Mouse (Mus musculus) layer of hippocampus, adult 18-20 months (tissue): Measurements from ENCODE around the gene Angpt4. TPM values are rescaled to one million over a fixed set of nuclear protein-coding genes. Genes with fewer than 3 reads are reported as not detected.

ENCODE experiments used
- DNase-seq, 2 experiments: peaks; one replicate each; pipeline ENCODE4 v3.0.0; 2022; ENCODE audit warnings: low spot score in 2 of 2
- total RNA-seq, 2 experiments: library from RNA; stranded (reverse); gene quantifications; 2 replicates each; pipeline ENCODE4 v1.2.3; 2021

Angpt4 gene
- total RNA-seq, 2 experiments from 2014 or later = not detected

DNA sequence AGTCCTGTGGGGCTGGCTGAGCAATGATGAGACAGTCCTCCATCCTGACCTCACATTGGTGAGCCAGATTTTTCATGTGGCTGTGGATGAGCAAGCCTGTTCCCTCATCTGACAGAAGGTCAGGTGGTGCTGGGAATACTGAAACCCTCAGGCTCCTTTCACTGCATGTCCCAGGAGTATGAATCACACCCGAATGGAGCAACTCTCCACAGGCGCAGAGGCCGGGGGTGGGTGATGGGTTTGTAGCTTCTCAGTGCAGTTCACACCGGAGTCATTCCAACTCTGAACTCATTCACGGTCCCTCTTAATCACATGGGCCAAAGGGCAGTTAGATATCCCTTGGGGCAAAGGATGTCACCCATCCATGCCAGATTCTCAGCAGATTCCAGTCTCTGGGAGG lies 3.1 kb downstream of the Angpt4 start:
- DNase-seq = no peak

DNA sequence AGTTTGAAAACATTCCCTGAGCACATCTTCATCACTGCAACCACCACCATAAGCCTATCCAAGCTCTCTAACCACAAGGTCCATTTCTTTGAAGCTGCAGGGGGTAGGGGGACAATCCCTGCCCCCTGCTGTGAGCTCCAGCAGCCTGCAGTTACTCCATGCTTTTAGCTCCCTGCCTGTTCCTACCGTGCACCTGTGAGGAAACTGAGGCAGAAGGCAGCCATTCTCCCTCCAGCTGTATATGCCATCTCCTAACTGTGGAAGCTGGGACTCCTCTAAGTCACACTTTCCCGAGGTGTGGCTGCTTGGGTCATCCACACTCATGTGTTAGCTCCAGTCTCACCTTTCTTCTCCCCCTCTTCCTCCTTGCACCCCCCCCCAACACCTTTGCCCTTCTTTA lies 4.1 kb downstream of the Angpt4 start:
- DNase-seq = no peak

DNA sequence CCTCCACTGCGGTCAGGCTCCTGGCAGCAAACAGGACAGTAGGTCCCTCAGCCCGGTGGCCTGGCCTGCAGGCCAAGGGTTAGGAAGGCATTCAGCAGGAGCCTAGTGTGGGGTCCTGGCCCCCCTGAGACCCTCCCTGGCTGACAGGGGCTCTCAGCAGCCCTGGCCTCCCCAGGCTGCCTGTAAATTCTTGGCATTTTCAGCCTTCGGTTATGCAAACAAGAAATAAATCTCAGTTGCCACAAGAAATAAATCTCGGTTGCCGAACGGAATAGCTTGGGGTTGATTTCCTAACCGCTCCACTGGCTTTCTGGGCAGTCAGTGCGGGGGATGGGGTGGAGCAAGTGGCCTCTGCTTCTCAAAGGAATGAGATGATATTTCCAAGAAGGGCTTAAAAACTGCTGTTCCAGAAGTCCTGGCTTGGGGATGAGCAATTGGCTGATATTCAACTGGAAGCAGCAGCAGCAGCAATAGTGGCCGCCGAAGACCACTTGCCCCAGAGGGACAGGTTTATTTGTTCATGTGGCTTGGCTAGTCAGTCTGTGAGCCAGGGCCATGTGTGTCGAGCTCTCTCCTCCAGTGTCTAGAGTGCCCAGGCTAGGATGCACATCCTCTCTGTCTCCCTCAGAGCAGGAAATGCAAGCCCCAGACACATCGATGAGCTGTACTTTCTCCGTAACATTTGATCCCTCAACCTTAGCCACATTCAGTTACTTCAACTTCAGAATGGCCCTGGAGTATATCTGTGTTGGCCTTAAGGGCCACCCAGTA lies 5.2 kb downstream of the Angpt4 start:
- DNase-seq = no peak

DNA sequence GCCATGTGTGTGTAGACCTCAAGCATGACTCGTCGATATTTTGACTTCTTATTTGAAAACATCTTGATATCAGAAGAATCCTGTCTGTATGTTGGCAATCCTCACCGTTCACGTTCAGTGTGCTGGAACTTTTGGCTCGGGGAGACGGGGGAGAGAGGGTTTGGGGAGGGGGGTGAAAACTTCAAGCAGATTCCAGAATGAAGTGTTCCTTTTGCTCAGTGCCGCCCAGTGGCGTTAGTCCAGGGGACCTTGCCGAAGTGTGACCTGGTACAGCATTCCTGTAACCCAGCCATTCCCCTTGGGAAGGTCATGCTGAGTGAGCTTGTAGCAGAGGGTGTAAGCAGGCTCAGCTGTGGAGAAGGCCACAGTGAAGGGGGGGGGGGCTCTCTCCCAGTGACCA lies 8.1 kb downstream of the Angpt4 start:
- DNase-seq = no peak

DNA sequence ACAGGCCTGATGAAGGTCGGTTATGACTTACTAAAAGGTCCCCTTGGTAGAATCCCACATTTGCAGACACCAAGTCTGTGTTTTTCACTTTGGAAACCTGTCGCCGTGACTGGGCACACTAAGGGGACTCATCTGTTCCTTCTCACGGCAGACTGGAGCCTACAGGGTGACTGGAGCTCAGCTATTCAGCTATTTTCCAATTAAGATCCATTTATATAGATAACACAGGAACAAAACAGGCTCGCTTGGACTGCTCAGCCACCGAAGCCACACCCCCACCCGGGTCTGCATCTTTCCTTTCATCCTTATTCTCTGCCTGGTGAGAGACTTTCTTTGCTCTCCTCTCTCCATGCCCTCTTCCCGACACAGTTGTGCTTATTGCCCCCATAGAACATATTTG lies 10.1 kb downstream of the Angpt4 start:
- no peak for DNase-seq

DNA sequence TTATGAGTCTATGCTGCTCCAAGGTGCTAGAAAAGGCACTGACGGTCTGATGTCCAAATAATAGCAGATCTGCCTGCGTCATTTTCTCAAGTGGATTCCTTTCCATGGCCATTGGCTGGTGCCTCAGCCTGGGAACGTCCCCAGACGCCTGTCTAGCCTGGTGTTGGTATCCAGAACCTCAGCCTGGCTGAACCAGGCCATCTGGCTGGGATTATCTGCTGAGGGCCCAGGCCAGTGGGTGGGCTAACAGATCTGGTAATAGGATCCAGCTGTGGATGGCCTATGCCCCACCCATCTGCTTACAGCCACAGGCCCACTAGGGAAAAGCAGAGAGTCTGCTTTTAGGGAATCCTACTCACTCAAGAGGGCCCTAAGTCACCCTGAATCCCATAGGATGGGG lies 10.6 kb downstream of the Angpt4 start:
- no peak for DNase-seq

DNA sequence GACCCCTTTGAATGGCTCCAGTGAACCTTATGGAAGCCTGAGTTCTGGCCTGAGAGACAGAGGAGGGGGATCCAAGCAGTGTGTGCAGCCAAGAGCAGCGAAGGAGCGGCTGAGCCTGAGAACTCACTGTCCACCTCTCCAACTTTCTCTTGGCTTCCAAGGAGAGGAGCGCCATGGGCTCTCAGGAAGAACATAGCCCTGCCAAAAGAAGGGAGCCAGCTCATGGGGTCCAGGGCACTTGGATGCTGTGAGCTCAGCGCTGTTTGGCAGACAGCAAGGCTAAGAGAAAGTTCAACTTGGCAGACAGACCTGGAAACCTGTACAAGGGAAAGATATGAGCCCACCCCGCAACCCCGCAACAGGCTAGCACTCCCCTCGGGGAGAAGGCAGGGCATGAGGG lies 13.3 kb downstream of the Angpt4 start:
- no peak for DNase-seq

DNA sequence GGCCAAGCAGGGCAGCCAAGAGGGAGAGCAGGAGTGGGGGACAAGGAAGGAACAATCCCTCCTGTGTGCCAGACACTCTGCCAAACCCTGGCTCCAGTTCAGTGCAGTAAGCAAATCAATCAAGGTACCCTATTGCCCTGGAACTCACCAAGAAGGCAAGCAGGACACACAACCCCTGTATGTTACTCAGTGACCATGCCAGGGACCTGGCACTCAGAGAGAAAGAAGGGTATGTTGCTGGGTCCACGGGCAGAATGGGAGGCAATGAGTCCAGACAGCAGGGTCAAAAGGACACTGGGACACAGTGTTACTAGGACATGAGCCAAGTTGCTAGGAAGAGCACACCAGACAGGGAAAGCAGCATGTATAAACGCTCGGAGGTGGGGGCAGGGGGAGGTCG lies 14.7 kb downstream of the Angpt4 start:
- no peak for DNase-seq

DNA sequence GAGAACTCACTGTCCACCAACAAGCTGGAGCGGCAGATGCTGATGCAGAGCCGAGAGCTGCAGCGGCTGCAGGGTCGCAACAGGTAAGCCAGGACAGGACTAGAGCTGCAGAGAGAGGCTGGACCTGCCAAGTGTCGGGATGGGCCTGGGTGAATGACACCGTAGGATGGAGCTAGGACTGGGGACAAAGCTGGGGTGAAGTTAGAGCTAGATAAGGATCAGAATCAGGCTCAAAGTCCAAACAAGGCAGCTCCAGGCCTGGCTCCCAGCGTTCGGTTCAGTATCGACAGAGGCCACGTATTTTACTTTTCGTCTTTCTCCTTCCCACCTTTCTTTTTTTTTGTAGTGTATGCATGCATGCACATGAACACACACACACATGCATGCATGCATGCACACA lies 16.1 kb downstream of the Angpt4 start:
- no peak for DNase-seq

DNA sequence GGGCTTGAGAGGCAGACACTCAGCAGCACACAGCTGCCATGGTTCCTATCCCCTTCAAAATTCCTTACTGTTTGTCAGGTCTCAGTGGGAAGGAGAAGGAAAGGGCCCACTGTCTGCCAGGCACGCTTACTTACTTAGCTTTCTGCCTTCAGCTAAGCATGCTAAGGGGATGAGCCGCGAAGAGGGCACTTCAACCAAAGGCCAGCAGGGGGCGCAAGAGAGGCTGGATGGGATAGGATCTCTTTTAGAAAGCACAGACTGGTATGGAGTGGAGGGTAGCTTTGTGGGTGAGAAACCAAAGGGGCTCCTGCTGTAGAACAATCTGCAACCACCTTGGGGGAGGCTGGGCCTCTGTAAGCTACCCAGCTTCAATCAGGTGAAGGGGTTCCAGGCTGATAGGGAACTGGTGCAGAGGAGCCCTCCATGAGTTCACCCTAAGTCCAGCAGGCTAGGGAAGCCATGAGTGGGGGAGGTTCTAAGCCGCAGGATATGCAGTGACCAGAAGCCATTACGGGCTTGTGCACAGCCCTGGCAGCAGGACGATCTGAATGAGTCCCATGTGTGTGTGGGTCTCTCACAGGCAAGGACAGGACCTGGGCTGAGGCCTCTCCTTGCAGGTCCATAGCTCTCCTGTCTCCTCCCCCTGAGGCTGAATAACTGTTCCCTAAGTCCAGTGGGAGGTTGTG lies 19.5 kb downstream of the Angpt4 start:
- DNase-seq = peak; percentile 60 to 86

DNA sequence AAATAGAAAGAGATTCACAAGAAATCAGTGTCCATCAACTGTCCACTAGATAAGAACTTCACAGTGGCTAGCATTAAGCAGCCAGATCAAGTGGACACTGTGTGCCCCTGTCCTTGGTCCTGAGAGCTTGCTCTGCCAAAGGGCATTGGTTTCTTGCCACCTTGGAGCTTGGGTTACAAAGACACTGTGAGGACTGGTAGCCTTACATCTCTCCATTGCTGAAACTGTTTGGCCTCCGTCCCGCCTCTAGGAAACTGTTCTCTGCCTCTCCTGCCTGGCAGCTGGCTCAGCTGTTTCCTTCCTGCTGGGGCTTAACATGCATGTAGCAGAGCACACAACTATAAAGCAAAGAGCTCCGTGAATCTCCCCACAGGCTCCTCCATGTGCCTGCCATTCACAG lies 26.9 kb downstream of the Angpt4 start:
- DNase-seq = no peak

DNA sequence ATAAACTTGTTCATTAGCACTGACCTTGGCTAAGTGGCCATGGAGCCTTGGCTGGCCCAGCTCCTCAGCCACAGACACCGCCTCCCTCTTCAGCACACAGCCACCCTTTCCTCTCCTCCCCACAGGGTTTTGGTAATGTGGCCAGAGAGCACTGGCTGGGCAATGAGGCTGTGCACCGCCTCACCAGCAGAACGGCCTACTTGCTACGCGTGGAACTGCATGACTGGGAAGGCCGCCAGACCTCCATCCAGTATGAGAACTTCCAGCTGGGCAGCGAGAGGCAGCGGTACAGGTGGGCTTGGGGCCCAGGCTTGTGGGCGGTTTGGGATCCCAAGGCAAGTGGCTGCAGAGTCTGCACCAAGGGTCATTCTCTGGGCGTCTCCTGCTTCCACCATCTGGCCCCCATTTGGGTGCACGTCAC lies 27.8 kb downstream of the Angpt4 start:
- no peak for DNase-seq

DNA sequence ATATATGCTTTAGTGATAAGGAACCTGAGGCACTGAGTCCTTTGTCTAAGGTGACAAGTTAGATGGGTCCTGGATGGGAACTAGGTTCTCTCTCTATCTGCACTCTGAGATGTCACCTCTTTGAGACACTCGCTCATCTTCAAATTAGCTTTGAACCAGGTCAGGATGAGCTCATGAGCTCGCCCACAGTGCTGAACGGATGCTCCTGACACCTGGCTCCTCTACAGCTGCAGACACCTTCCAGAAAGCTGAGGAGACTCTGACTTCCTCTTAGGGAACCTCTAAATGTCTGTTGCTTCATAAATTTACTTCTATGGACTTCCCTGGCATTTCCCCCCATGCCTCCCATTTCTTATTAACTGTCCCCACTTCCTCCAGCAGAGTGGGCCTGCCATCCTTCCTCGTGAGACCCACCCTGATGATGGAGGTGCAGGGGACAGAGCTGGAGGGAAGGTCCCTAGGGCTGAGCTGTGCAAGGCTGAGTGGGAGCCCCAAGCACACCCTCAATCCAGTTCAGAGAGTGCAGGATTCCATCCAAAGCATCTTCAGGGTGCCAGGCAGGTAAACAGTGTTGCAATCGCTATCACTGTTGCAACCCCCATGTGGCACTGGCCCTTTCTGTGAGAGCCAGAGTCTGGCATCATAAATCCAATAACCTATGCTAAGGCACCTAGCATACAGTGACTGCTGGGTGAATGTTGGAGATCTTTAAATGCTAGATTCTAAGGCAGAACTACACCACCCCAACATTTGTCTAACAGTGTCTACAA lies 28.8 kb downstream of the Angpt4 start:
- DNase-seq = no peak

DNA sequence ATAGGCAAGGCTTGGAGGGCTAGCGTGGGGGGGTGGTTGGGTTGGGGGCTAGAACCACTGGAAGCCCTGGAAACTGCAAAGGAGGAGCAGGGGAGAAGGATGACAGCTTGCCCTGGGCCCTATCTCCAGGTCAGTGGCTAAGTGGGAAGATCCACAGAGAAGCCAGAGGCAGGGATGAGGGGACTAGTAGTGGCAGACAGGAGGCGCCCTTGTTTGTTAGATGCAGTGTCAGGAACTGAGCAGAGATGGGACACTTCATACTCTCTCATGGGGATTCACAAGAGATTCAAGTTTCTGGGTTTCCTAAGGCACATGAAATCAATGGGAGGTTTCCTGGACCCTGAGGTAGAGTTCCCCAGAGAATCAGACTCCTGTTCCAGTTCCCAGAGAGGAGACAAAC lies 30.3 kb downstream of the Angpt4 start:
- no peak for DNase-seq

DNA sequence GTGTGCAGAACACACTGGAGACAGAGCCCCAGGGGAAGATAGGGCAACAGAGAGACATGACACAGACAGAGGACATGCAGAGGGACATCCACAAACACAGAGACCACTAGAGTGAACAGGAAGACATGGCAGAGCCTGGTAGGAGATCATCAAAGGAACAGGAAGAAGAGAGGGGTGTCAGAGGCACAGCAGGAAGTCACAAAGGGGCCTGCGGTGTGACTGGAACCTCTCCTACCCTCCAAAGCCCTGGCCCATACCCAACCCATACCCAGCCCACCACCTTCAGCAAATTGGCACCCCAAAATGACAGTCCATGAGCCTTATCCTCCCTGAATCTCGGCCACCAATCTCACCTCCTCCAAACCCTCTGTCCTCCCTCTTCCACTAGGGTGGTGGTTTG lies 33.1 kb downstream of the Angpt4 start:
- no peak for DNase-seq

DNA sequence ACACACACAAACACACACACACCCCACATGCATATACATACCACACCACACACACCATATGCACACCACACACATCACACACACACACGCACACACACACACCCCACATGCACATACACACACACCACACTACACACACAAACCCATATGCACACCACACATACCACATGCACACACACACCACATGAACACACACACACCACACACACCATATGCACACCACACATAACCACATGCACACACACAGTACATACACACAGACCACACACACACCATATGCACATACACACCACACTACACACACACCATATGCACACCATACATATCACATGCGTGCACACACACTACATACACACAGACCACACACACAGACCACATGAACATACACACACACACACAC lies 36.6 kb downstream of the Angpt4 start:
- DNase-seq = no peak

DNA sequence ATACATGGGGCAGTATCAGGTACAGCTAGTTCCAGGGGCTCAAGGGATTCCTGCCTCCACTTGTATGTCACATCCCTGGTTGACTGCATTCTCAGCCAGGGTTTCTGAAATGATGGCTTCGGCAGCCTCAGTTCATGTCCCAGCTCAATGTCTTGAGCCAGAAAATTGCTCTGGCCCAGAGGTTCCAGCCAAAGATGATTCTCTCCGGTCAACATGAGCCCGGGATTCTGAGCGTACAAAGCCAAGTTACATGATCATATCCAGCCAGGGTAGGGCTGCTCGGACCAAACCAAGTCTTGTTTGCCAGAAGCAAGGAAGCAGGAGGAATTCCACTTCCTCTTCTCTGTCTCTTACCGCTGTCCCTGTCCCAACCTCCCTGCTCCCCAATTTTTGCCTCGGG lies 37.3 kb downstream of the Angpt4 start:
- DNase-seq = no peak

DNA sequence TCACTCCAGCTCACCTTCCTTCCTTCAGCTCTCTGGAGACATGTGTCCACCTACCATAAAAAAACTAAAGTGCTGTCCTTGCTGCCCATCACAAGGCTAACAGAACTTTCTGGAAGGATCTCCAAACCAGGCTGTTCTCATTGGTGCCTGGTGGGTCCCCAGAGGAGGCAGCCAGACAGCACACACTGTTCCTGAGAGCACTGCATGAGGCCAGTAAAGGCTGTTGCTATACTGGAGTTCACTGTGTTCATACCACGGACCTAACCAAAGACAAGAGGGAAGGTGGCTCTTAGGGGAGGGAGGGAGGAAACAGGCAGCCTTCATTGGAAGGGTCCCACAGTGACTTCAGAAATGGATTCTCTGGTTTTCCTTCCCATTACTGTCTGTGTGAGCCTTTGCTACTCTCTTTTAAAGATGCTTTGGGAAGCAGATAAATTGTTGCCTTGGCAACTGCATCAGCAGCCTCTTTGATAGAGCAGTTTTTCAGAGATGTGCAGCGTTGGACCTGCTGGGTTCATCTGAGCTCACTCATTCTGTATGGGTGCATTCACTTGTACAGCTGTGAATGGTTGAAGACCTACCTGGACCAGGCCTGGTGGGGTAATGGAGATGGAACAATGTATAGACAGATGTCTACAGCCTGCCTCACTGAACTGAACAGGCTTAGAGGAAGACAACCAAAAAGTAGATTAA lies 38.2 kb downstream of the Angpt4 start:
- peak; percentile 43 to 59 for DNase-seq

DNA sequence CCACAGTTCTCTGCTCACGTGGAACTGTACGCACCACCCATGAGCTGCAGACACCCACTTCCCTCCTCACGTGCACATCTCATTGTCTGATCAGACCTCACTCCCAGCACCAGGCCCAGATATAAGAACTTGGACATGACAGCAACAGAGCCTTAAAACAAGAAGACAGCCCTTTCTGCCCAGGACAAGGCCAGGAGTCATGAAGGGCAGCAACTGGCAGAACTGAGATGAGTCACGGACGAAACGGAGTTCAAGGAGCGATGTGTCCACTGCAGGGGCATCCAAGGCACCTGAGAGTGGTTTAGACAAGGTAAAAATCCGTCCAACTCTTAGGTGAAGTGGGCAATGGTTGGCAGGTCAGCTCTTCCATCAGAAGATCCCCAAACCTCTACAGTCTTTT lies 42.7 kb downstream of the Angpt4 start:
- DNase-seq = no peak

DNA sequence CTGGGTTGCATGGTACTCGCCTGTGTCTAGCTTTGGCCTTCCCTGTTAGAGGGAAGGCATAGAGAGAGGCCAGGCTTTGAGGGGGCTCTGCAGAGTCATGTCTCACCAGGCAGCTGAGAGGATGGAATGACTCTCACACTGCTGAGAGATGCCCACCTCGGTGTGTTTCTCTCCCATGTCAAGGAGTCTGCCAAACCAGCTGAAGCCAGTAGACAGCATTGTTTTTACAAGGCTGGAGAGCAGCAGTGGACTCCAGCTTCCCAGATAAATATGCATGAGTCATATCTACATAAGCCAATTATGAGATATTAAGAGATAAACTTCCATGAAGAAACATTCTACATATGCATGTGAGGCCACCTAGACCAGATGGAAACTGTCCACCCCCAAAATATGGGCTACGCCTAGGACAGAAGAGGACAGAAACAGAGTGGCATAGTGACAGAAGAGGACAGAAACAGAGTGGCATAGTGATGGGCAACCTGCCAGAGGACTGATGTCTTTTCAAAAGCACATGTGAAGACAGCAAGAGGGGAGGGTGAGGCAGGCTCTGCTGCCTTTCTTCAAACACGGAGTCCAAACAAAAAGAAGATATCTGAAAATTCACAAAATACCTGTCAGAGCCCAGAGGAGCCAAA lies 45.6 kb downstream of the Angpt4 start:
- peak in 1 of 2 experiments; percentile 37 for DNase-seq

DNA sequence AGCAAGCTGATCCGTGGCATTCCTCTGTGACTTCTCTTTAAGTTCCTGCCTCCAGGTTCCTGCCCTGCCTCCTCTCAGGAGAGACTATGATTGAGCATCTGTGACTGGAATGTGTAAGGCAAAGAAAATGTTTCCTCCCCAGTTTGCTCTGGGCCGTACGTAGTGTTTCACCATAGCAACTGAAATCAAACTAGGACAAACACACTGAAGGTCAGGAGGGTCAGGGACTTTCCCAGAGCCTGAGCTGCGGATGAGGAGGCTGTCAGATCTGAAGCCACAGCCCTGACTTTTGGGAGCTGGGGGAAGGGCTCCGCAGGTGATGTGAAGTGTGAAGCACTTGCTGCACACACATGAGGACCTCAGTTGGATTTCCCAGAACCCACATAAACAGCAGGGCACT lies 48.3 kb downstream of the Angpt4 start:
- no peak for DNase-seq
